Mouse (Mus musculus): Measurements from ENCODE around the gene Pdgfc.

DNA sequence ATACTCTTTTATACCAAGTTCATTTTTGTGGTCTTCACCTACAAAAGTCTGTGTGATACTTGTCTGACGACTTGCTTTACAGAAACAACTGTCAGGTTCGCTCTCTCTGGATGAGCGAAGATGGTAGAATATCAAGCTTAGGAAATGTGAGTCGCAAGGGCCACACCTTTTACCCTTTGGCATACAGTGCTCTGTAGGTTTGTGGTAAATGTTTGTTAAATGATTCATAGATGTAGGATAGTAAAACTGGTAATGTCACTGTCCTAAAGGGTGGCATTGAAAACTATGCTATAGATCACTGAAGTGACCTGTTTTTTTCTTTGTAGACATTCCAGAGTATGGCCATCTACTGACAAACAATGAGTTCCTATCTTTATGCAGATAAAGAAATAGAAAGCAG lies 161.4 kb downstream of the Pdgfc start:
- TF ChIP-seq CTCF (IDR thresholded peaks at IDR 0.05; ENCODE audit: low read depth) (no peak), EP300 (IDR thresholded peaks at IDR 0.05; ENCODE audit: low read depth) (no peak)

Data from liver, embryonic 14.5 days (tissue).